Mouse (Mus musculus) gastrocnemius, postnatal 25 days (tissue): ENCODE data around the gene Ifitm1. TPM values are rescaled to one million over a fixed set of nuclear protein-coding genes. Genes with fewer than 3 reads are reported as not detected.

Source experiments
- DNase-seq: peaks from one replicate; pipeline ENCODE4 v3.0.0; 2022
- long read RNA-seq, 2 experiments: library from polyadenylated mRNA; stranded (forward); transcript quantifications; one replicate each; pipeline ENCODE4 v2.0.0; 2021
- total RNA-seq, 2 experiments: library from RNA; stranded (reverse); gene quantifications; 1 replicate in 1 of 2; 2 replicates in 1 of 2; pipeline ENCODE4 v1.2.3; 2021

Gene Ifitm1
- total RNA-seq, result under 1 TPM; 0.43 to 0.54 TPM
- long read RNA-seq, experiment 1, result 0 reads
- long read RNA-seq, experiment 2, result 0 reads

DNA sequence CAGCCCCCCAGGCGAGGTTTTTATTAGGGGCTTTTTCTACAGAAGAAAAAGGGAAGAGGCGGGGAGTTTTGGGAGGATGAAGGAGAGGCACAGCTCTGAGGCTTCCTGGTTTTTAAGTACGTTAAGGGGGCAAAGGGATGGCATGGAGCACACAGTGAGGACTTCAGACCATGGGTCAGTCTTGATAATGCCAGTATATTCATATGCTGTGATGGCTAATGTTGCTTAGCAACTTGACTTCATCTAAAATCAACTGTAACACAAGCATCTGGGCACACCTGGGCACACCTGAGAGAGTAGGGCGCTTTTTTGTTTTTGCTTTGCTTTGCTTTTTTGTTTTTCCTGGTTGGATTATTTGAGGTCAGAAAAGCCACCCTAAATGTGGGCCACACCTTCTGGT lies at the start of gene Ifitm1:
Gene Ifitm1 (plus strand): TSS at position 301 of the 400 bp plus-strand sequence.
- no peak for DNase-seq

DNA sequence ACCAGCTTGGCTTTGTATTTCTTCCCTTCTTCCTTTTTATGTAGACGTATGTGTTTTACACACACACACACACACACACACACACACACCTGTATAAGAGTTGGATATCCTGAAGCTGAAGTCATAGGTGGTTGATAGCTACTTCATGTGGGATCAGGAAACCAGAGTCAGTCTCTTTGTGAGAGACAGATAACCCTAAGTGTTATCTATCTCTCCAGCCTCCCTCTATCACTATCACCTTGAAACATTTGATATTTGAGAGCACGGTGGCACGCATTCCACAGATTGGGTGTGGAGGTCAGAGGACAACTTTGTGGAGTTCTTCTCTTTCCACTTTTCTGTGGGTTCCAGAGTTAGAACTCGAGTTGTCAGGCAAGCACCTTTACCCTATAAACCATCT lies 47.1 kb upstream of the Ifitm1 start:
- no peak for DNase-seq

DNA sequence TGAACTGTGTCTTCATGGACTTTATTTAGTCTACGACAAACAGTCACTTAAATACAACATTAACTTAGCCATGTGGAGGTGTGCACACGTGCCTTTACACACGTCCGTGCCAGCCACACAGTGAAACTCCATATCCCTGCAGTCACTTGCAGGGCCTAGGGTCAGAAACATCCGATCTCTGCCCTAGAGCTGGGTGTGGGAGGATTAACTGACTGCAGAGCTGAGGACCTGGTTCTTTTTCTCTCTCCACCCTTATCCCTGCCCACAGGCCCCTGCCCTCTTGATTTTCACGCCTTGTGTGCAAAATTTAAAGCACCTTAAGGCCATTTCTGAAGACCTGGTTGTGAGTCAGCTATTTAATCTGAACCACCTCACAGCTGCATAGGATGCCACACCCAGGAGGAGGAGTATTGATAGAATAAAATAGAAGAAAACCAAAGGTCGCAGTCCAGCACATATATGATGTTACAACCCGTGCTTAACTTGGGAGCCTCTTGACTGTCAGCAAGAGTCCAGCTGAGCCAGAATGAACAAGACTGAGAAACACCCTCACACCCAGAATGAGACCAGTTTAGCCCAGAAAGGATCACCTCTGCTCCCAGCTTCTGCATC lies 46.5 kb upstream of the Ifitm1 start, which contains the start of gene Nlrp6:
Gene Nlrp6 (plus strand): TSS at position 485 of the 612 bp plus-strand sequence.
- no peak for DNase-seq

DNA sequence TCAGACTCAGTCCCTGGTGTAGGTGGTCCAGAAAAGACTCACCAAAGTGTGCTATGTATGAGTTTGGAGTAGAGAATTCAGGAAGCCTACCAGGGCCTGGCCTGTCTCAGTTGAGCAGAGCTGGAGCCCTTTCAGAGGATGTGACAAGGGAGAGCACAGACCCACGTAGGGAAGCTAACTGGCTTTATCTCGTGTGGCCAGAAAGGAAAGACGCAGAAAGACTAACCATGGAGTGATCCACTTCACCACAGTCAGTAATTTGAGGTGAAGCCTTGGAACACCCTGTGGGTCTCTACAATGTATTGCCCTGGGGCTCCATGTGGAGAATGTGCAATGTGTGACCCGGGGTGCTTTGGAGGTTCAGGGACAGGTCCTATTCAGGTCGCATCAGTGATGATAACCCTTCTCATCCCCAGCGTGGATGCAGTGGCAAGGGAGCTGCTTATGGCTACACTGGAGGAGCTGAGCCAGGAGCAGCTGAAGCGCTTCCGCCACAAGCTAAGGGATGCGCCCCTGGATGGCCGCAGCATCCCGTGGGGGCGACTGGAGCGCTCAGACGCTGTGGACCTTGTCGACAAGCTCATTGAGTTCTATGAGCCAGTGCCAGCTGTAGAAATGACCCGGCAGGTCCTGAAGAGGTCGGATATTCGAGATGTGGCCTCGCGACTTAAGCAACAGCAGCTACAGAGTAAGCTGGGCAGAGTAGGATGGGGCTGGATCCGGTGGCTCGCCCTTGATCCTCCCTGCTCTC lies 45.6 kb upstream of the Ifitm1 start:
- DNase-seq, result no peak

GRCm38 (mm10) chr7:140922398-140923069 lies 44.5 kb upstream of the Ifitm1 start:
- peak; percentile 52 for DNase-seq

GRCm38 (mm10) chr7:140923070-140923775 lies 43.8 kb upstream of the Ifitm1 start:
- no peak for DNase-seq

- no peak for DNase-seq
Observed at GRCm38 (mm10) chr7:140927181-140927580, 39.8 kb upstream of the Ifitm1 start.

GRCm38 (mm10) chr7:140938436-140938835 lies 28.6 kb upstream of the Ifitm1 start:
- no peak for DNase-seq

DNA sequence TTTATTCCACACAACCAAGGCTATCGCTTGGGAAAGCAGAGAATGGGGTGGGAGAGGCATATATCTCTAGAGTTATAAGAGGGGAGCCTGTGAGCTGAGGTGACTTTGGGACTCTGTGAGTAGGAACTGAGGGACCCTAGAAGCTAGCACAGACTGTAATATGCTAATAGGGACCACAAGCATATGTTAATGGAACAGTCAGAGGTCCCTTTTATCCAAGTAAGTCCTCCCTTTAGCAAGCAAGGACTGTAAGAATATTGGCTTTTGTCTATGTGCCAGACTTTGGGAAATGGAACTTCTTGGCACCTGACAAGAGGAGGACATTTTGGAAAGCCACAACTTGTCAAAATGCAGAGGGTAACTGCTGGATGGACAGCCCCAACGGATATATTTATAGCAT lies 28.1 kb upstream of the Ifitm1 start:
- no peak for DNase-seq

- peak; percentile 63 for DNase-seq
Observed at GRCm38 (mm10) chr7:140939669-140940171, 27.3 kb upstream of the Ifitm1 start.

DNA sequence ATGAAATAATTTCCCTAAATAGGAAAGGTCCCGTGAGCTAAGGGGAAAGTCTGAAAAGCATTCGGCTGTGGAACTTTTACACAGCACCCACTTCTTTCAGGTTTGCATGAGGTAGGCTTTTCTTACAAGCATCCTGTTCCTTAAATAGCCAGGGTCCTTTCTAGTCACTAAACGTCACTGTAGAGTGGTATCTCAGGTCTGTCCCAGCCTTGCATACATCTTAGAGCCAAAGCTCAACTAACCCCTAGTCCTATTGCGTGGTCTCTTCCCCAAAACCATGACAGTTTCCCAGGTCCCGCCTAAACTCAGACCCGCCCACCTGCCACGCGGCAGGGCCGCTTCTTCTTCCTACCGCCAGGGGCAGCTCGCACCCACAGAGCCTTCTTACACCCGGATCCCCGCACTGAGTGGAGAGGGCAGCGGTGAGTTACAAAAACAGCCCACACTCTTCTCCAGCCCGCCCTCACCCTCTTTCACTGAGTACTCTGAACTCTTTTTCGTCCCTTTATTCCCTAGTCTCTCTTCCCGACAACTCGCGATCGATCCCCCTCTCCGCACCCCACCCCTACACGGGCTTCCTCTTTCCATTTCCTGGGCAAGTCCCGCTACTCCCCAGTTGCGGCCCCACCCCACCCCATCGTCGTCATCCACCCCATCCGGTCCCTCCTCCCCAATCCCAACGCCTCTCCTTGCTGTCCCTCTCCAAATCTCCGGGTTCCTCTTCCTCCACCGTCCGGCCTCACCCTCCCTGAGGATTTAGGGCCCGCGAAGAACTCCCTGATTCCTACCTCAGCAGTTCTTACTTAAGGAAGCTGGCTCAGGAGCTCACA lies 25.6 kb upstream of the Ifitm1 start, which contains the start of gene Pgghg:
Gene Pgghg (plus strand): TSS at position 170 of the 830 bp plus-strand sequence.
- DNase-seq, result peak; percentile 95

DNA sequence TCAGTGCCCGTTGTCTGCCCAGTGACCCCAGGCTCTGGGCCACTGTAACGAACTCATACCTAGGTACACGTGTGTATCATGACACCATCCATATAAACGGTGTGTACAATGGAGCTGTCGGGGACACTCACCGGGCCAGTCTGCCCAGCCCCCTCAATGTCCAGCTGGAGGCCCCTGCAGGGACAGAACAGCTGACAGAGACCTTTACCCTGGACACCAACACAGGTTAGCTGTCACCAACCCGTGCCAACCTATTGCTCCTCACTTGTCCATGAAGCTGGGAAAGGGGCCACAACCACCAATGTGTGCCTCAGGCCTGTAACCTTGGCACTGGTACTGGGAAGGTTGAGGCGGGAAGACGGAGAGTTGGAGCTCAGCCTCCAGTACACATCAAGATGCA lies 24.7 kb upstream of the Ifitm1 start:
- no peak for DNase-seq

DNA sequence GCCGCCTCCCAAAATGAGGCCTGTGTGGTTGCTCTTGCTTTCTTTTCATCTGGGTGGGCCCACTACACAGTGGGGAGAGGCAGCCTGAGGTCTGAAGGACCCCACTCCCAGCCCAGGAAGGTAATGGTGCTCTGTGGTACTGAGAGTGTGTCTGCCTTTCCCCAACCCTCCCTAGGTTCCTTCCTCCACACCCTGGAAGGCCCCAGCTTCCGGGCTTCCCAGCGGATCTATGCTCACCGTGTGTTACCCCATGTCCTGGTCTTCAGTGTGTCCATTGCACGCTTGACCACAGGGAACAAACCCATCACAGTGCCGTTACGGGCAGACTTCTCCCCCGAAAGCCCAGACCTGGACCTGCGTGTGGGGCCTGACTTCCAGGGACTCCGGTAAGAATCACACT lies 24.2 kb upstream of the Ifitm1 start:
- no peak for DNase-seq

DNA sequence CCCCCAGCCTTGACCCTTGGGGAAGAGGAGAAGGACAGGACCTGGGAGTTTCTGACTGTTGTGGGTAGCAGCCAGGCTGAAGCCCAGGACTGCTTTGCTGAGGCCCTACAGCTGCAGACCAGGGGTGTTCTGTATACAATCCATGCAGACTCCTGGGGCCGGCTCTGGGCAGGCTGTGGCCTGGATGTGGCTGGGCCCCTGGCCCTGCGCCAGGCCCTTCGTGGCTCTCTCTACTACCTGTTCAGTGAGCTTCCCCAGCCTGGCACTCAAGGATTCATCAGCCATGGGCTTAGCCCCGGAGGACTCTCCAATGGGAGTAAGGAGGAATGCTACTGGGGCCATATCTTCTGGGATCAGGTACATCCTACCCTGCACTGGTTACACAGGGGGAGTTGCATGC lies 23.7 kb upstream of the Ifitm1 start:
- DNase-seq, result no peak

DNA sequence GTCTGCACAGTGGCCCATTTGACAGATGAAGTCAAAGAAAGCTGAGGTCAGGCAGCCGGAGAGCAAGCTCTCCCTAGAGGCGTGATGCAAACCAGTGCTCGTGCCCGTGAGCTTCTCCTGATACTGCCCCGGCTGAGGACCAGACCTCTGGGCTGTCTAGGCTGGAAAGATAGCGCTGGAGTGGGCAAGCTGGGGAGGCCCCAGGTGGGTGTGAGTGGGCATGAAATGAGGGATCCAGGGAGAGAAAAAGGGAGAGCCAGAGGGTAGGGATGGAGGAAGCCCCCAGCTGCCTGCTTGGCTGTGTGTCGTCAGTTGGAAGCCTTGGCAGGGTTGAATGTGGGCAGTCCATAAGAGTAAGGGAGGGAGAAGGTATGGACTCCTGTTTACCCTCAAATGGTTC lies 22.8 kb upstream of the Ifitm1 start:
- no peak for DNase-seq

GRCm38 (mm10) chr7:140945247-140945646 lies 21.8 kb upstream of the Ifitm1 start:
- no peak for DNase-seq

DNA sequence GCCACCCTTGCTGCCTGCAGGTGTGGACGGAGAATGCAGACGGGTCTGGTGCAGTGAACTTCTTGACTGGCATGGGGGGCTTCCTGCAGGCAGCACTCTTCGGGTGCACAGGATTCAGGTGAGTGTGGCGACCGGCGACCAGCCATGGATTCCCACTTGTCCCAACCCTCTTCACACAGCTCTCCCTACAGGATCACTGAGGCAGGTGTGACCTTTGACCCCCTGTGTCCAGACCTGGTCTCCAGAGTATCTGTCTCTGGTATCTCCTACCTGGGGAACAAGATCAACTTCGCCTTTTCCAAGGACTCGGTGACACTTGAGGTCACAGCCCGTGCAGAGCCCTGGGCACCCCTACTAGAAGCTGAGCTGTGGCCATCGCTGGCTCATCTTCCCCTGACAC lies 20.7 kb upstream of the Ifitm1 start:
- no peak for DNase-seq

DNA sequence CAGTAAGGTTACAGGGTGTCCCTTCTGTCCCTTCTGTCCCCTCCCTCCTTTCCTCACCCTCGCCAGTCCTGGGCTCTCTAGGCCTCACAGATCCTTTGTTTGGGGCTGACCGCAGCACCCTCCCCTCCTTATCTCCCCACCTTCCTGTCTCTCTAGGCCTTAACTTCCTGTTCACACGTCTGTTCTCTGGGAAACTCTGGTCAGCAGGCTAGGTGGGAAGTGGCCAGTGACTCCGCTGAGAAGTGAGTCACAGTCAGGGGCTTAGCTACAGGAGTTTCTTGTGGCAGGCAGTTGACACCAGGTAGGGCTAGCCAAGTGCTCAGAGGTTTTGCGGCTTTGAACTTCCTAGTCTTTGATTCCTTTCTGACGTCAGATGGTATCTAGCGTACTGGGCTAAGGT lies 20.0 kb upstream of the Ifitm1 start:
- no peak for DNase-seq

DNA sequence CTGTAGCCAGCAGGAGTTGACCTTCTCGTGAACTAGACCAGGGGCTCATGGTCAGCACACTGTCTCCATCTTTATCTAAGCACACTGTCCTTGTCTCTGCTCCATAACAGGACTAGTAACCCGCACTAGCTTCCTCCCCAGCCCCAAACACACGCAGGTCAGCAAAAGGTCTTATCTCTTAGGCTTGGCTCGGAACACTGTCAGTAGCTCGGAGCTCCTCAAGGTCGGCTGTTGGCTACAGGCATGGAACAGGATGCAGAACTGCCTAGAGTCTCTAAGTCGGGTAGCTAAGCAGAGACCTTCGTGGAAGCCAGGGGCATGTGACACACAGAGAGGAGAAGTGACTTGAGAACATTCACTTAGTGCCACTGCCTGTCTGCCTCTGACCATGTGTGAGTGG lies 18.9 kb upstream of the Ifitm1 start:
- DNase-seq, result no peak

- no peak for DNase-seq
Observed at GRCm38 (mm10) chr7:140949255-140949654, 17.8 kb upstream of the Ifitm1 start.

GRCm38 (mm10) chr7:140949824-140950530 lies 17.0 kb upstream of the Ifitm1 start, which contains the start of gene Ifitm5:
TSS of gene Ifitm5 (minus strand) at chr7:140950291.
- no peak for DNase-seq
